Mouse (Mus musculus) heart, adult 2 months (tissue): ENCODE measurements around the gene Eid2. TPM values are rescaled to one million over a fixed set of nuclear protein-coding genes. Genes with fewer than 3 reads are reported as not detected.

Experiments used
- DNase-seq, 2 experiments: peaks; one replicate each; pipeline ENCODE4 v3.0.0; 2021
- H3K27ac ChIP-seq: fragments of 200-600 bp; 2 replicates; pipeline ENCODE4 v1.8.1; 2022
- H3K27me3 ChIP-seq: fragments of 200-500 bp; 2 replicates; pipeline ENCODE4 v1.6.1; 2012; ENCODE audit warnings: mild to moderate bottlenecking, low read length, inconsistent platforms, mixed read lengths; ENCODE audit not compliant: control insufficient read depth, insufficient read depth
- H3K36me3 ChIP-seq: fragments of 200-500 bp; 2 replicates; pipeline ENCODE4 v1.6.1; 2012; ENCODE audit warnings: low read length, inconsistent platforms; ENCODE audit not compliant: control insufficient read depth, insufficient read depth
- H3K4me1 ChIP-seq: fragments of 200-500 bp; 2 replicates; pipeline ENCODE4 v1.6.1; 2011; ENCODE audit warnings: low read length; ENCODE audit not compliant: control insufficient read depth, insufficient read depth
- H3K4me3 ChIP-seq: fragments of 200-600 bp; 2 replicates; pipeline ENCODE4 v1.8.1; 2022
- H3K79me2 ChIP-seq: fragments of 200-500 bp; replicated peaks from 2 replicates; pipeline ENCODE4 v1.6.1; 2012; ENCODE audit warnings: mild to moderate bottlenecking, inconsistent platforms, low read length, moderate library complexity, mixed read lengths; ENCODE audit not compliant: control insufficient read depth, insufficient read depth
- H3K9ac ChIP-seq: fragments of 200-500 bp; 2 replicates; pipeline ENCODE4 v1.6.1; 2012; ENCODE audit warnings: low read depth, mild to moderate bottlenecking, control low read depth, inconsistent platforms, low read length, mixed read lengths
- CTCF ChIP-seq: fragments of 200-600 bp; IDR thresholded peaks from 2 replicates; pipeline ENCODE4 v1.8.1; 2022; ENCODE audit warnings: antibody characterized with exemption, mild to moderate bottlenecking, moderate library complexity
- EP300 ChIP-seq: fragments of 200-500 bp; IDR thresholded peaks from 2 replicates; pipeline ENCODE4 v1.6.1; 2011; ENCODE audit warnings: low read depth, low read length, control low read depth; ENCODE audit not compliant: insufficient read depth
- POLR2A ChIP-seq: fragments of 200-500 bp; IDR thresholded peaks from 2 replicates; pipeline ENCODE4 v1.6.1; 2011; ENCODE audit warnings: mild to moderate bottlenecking, low read depth, low read length, control low read depth; ENCODE audit not compliant: insufficient read depth
- WGBS: fragments of 180-500 bp; shearing (Covaris S2); methylation state at CpG from one replicate; pipeline ENCODE4 v1.1.7; 2018; 5-methylcytosine and 5-hydroxymethylcytosine counted together
- intact Hi-C: fragments of 180-260 bp; cut with DNase I; formaldehyde crosslinking; loops from one replicate; pipeline ENCODE4 v1.15.1; 2025
- polyA plus RNA-seq: library from polyadenylated mRNA; depleted of rRNA; stranded (reverse); fragments of >200 nt; gene quantifications from 2 replicates; pipeline ENCODE4 v1.2.3, GENCODE M21; 2012; rRNA removed
- total RNA-seq, 2 experiments: library from RNA; stranded (reverse); gene quantifications; 2 replicates each; pipeline ENCODE4 v1.2.3; 2021

The Eid2 gene
- total and polyA plus RNA-seq, 3 experiments: 4.2 to 11.9 (median 11.2) TPM

- H3K4me1 ChIP-seq: peaks cover 4% of the 10 kb centered on the region
- H3K27me3 ChIP-seq: no peaks in the 10 kb centered on the region
- intact Hi-C loops: loop anchor here (1.0 to 2.0 kb wide), 2 partner anchors 26 to 33 kb away; partner anchors contain the start of gene Supt5
- WGBS: under 1% methylated on average over 45 of the region's 45 CpGs
- no peaks in the 10 kb centered on the region for H3K36me3 ChIP-seq
- DNase-seq: peak; percentile 98 to 99
- peak within 1 kb of the TSS; percentile 95 for H3K4me3 ChIP-seq
- peak within 1 kb of the TSS; percentile 77 for H3K9ac ChIP-seq
- TF ChIP-seq POLR2A (peak; percentile 68), EP300 (peak; percentile 78; the same call in 1 of the 2 replicates), CTCF (no peak; the same call in 1 of the 2 replicates)
- H3K79me2 ChIP-seq: no peaks in the 10 kb centered on the region
- peak within 1 kb of the TSS; percentile 82 for H3K27ac ChIP-seq
Observed at GRCm38 (mm10) chr7:28311926-28312543, 44.4 kb downstream of the Eid2 start, which contains the start of gene Timm50. Gene Timm50, minus strand, starts transcription at chr7:28312072.

GRCm38 (mm10) chr7:28318036-28318435 is 50.4 kb downstream of the Eid2 start:
- TF ChIP-seq CTCF: no peak
- TF ChIP-seq POLR2A: no peak
- TF ChIP-seq EP300: no peak
- no peaks in the 10 kb centered on the region for H3K4me1 ChIP-seq
- DNase-seq: no peak
- 78% methylated on average over 3 of the region's 3 CpGs for WGBS
- H3K27ac ChIP-seq: no peak overlapping the region
- H3K4me3 ChIP-seq: no peak overlapping the region
- intact Hi-C loops: no loop called here
- no peaks in the 10 kb centered on the region for H3K36me3 ChIP-seq
- H3K27me3 ChIP-seq: no peaks in the 10 kb centered on the region
- no peaks in the 10 kb centered on the region for H3K79me2 ChIP-seq
- no peak overlapping the region for H3K9ac ChIP-seq

- WGBS: 88% methylated on average over 17 of the region's 17 CpGs
- Histone ChIP-seq H3K4me1 (no peaks in the 10 kb centered on the region), H3K27me3 (no peaks in the 10 kb centered on the region), H3K9ac (no peak overlapping the region), H3K4me3 (no peak overlapping the region), H3K27ac (no peak overlapping the region), H3K79me2 (no peaks in the 10 kb centered on the region), H3K36me3 (no peaks in the 10 kb centered on the region)
- DNase-seq: no peak
- no peak for TF ChIP-seq POLR2A
- no peak for TF ChIP-seq CTCF
- TF ChIP-seq EP300: no peak
- intact Hi-C loops: no loop called here
Observed at GRCm38 (mm10) chr7:28318714-28319113, 51.0 kb downstream of the Eid2 start.

Other genes starting within 250 kb of the Eid2 start
- gene Psmc4, start 217.8 kb upstream of the Eid2 start, total RNA-seq: 10 to 100 TPM; 81.9 TPM
- 75.2 and 106 TPM in 2 replicates for gene Psmc4, start 217.8 kb upstream of the Eid2 start, polyA plus RNA-seq
- under 1 TPM in 1 of 2 experiments, not detected in 1; 0.26 TPM for gene Fcgbp, start 196.6 kb upstream of the Eid2 start, total RNA-seq
- 0.12 and 1.0 TPM in 2 replicates for gene Fcgbp, start 196.6 kb upstream of the Eid2 start, polyA plus RNA-seq
- gene 9530053A07Rik, start 138.4 kb upstream of the Eid2 start, total RNA-seq: not detected
- gene 9530053A07Rik, start 138.4 kb upstream of the Eid2 start, polyA plus RNA-seq: 0.08 TPM in 1 of 2 replicates, not detected in the other
- gene Fbl, start 98.2 kb upstream of the Eid2 start, total RNA-seq: 10 to 100 TPM; 34.7 TPM
- gene Fbl, start 98.2 kb upstream of the Eid2 start, polyA plus RNA-seq: 25.7 and 35.6 TPM in 2 replicates
- gene Dyrk1b, start 88.4 kb upstream of the Eid2 start, total RNA-seq: 10 to 100 TPM; 28.0 to 28.3 TPM
- 24.1 and 30.1 TPM in 2 replicates for gene Dyrk1b, start 88.4 kb upstream of the Eid2 start, polyA plus RNA-seq
- 10 to 100 TPM; 11.2 to 13.0 TPM for gene Eid2b, start 9.9 kb downstream of the Eid2 start, total RNA-seq
- gene Eid2b, start 9.9 kb downstream of the Eid2 start, polyA plus RNA-seq: 6.7 and 7.2 TPM in 2 replicates
- gene Selenov, start 23.3 kb downstream of the Eid2 start, total RNA-seq: not detected
- gene Selenov, start 23.3 kb downstream of the Eid2 start, polyA plus RNA-seq: 0.08 TPM in 1 of 2 replicates, not detected in the other
- gene Dll3, start 34.4 kb downstream of the Eid2 start, total RNA-seq: not detected
- not detected in 2 replicates for gene Dll3, start 34.4 kb downstream of the Eid2 start, polyA plus RNA-seq
- gene Timm50, start 44.2 kb downstream of the Eid2 start, total RNA-seq: 10 to 100 TPM; 60.0 to 63.5 TPM
- gene Timm50, start 44.2 kb downstream of the Eid2 start, polyA plus RNA-seq: 63.0 and 72.8 TPM in 2 replicates
- 10 to 100 TPM; 52.5 to 59.9 TPM for gene Supt5, start 70.9 kb downstream of the Eid2 start, total RNA-seq
- gene Supt5, start 70.9 kb downstream of the Eid2 start, polyA plus RNA-seq: 64.3 and 72.4 TPM in 2 replicates
- 100 to 1,000 TPM; 496 to 556 TPM for gene Rps16, start 82.8 kb downstream of the Eid2 start, total RNA-seq
- gene Rps16, start 82.8 kb downstream of the Eid2 start, polyA plus RNA-seq: 312 and 411 TPM in 2 replicates
- gene Plekhg2, start 104.7 kb downstream of the Eid2 start, total RNA-seq: 10 to 100 TPM; 10.4 to 14.3 TPM
- 15.9 and 16.3 TPM in 2 replicates for gene Plekhg2, start 104.7 kb downstream of the Eid2 start, polyA plus RNA-seq
- 10 to 100 TPM; 19.4 to 26.3 TPM for gene Zfp36, start 112.4 kb downstream of the Eid2 start, total RNA-seq
- gene Zfp36, start 112.4 kb downstream of the Eid2 start, polyA plus RNA-seq: 26.1 and 28.2 TPM in 2 replicates
- gene Med29, start 124.8 kb downstream of the Eid2 start, total RNA-seq: 10 to 100 TPM; 20.8 to 21.5 TPM
- gene Med29, start 124.8 kb downstream of the Eid2 start, polyA plus RNA-seq: 48.8 and 50.4 TPM in 2 replicates
- 10 to 100 TPM; 41.3 to 42.1 TPM for gene Paf1, start 125.1 kb downstream of the Eid2 start, total RNA-seq
- gene Paf1, start 125.1 kb downstream of the Eid2 start, polyA plus RNA-seq: 63.8 and 67.0 TPM in 2 replicates
- 1 to 10 TPM; 3.8 to 5.3 TPM for gene Gmfg, start 169.6 kb downstream of the Eid2 start, total RNA-seq
- 6.8 and 7.1 TPM in 2 replicates for gene Gmfg, start 169.6 kb downstream of the Eid2 start, polyA plus RNA-seq
- gene Lrfn1, start 184.1 kb downstream of the Eid2 start, total RNA-seq: under 1 TPM; 0.68 to 0.73 TPM
- gene Lrfn1, start 184.1 kb downstream of the Eid2 start, polyA plus RNA-seq: 0.82 and 1.3 TPM in 2 replicates
- not detected for gene Ifnl2, start 242.6 kb downstream of the Eid2 start, total RNA-seq
- not detected in 2 replicates for gene Ifnl2, start 242.6 kb downstream of the Eid2 start, polyA plus RNA-seq